Mouse (Mus musculus): ENCODE measurements around the gene Gng8. TPM values are rescaled to one million over a fixed set of nuclear protein-coding genes. Genes with fewer than 3 reads are reported as not detected.

Gng8 gene
- polyA plus RNA-seq, 1 experiment from 2014 or later = 10.2 TPM

GRCm38 (mm10) chr7:16880615-16881014, 11.0 kb upstream of the Gng8 start:
- Histone ChIP-seq H3K36me3 (ENCODE audit: control insufficient read depth, insufficient read depth, low read length) (peaks cover 2% of the 10 kb centered on the region; the same call in 1 of the 2 replicates), H3K9me3 (ENCODE audit: control insufficient read depth, low read length) (peaks cover 1% of the 10 kb centered on the region; the same call in 1 of the 2 replicates), H3K4me3 (ENCODE audit: low read depth, low read length) (no peak overlapping the region), H3K9ac (ENCODE audit: low read length) (peak overlapping the region; percentile 26; the same call in 1 of the 2 replicates), H3K4me1 (ENCODE audit: control insufficient read depth, insufficient read depth, low read length) (peaks cover 29% of the 10 kb centered on the region), H3K27ac (ENCODE audit: low read depth, low read length) (peak overlapping the region; percentile 84), H3K4me2 (peak overlapping the region; percentile 30), H3K27me3 (ENCODE audit: control insufficient read depth, insufficient read depth, low read length) (peaks cover 22% of the 10 kb centered on the region)
- 18% methylated on average over 5 of the region's 5 CpGs for WGBS
- DNase-seq (ENCODE audit: low spot score, missing footprints) = no peak
- peak; percentile 3; the same call in 1 of the 2 replicates for ATAC-seq (ENCODE audit: low FRiP score)

- peaks cover 8% of the 10 kb centered on the region; the same call in 1 of the 2 replicates for H3K36me3 ChIP-seq (ENCODE audit: control insufficient read depth, insufficient read depth, low read length)
- no peak for ATAC-seq (ENCODE audit: low FRiP score)
- no peak overlapping the region for H3K27ac ChIP-seq (ENCODE audit: low read depth, low read length)
Measured at GRCm38 (mm10) chr7:16883162-16883561, 8.4 kb upstream of the Gng8 start.

GRCm38 (mm10) chr7:16884334-16884733, 7.3 kb upstream of the Gng8 start:
- H3K9me3 ChIP-seq (ENCODE audit: control insufficient read depth, low read length) = peaks cover 7% of the 10 kb centered on the region
- peaks cover 8% of the 10 kb centered on the region; the same call in 1 of the 2 replicates for H3K36me3 ChIP-seq (ENCODE audit: control insufficient read depth, insufficient read depth, low read length)
- H3K27ac ChIP-seq (ENCODE audit: low read depth, low read length) = no peak overlapping the region
- no peak for DNase-seq (ENCODE audit: low spot score, missing footprints)
- H3K4me3 ChIP-seq (ENCODE audit: low read depth, low read length) = no peak overlapping the region
- no peak overlapping the region for H3K4me2 ChIP-seq
- peaks cover 14% of the 10 kb centered on the region for H3K4me1 ChIP-seq (ENCODE audit: control insufficient read depth, insufficient read depth, low read length)
- no peak for ATAC-seq (ENCODE audit: low FRiP score)
- WGBS = 52% methylated on average over 4 of the region's 4 CpGs
- H3K27me3 ChIP-seq (ENCODE audit: control insufficient read depth, insufficient read depth, low read length) = peaks cover 39% of the 10 kb centered on the region
- H3K9ac ChIP-seq (ENCODE audit: low read length) = no peak overlapping the region

More at GRCm38 (mm10) chr7:16883162-16883561, 8.4 kb upstream of the Gng8 start:
- WGBS = 95% methylated on average over 6 of the region's 6 CpGs
- Histone ChIP-seq H3K4me2 (no peak overlapping the region), H3K4me3 (ENCODE audit: low read depth, low read length) (no peak overlapping the region), H3K27me3 (ENCODE audit: control insufficient read depth, insufficient read depth, low read length) (peaks cover 39% of the 10 kb centered on the region), H3K9ac (ENCODE audit: low read length) (no peak overlapping the region), H3K4me1 (ENCODE audit: control insufficient read depth, insufficient read depth, low read length) (peaks cover 14% of the 10 kb centered on the region), H3K9me3 (ENCODE audit: control insufficient read depth, low read length) (peaks cover 7% of the 10 kb centered on the region)
- DNase-seq (ENCODE audit: low spot score, missing footprints) = no peak

- ATAC-seq (ENCODE audit: low FRiP score) (peak; percentile 26), DNase-seq (ENCODE audit: low spot score, missing footprints) (no peak)
Measured at GRCm38 (mm10) chr7:16885271-16885776, 6.3 kb upstream of the Gng8 start.

GRCm38 (mm10) chr7:16885905-16886304, 5.7 kb upstream of the Gng8 start:
- 36% methylated on average over 57 of the region's 59 CpGs for WGBS
- Histone ChIP-seq H3K27me3 (ENCODE audit: control insufficient read depth, insufficient read depth, low read length) (peaks cover 47% of the 10 kb centered on the region), H3K9ac (ENCODE audit: low read length) (no peak overlapping the region), H3K4me3 (ENCODE audit: low read depth, low read length) (peak overlapping the region; percentile 23; the same call in 1 of the 2 replicates), H3K27ac (ENCODE audit: low read depth, low read length) (no peak overlapping the region), H3K9me3 (ENCODE audit: control insufficient read depth, low read length) (peaks cover 7% of the 10 kb centered on the region), H3K4me1 (ENCODE audit: control insufficient read depth, insufficient read depth, low read length) (peaks cover 4% of the 10 kb centered on the region), H3K4me2 (no peak overlapping the region), H3K36me3 (ENCODE audit: control insufficient read depth, insufficient read depth, low read length) (peaks cover 8% of the 10 kb centered on the region; the same call in 1 of the 2 replicates)
- ATAC-seq (ENCODE audit: low FRiP score) = no peak
- DNase-seq (ENCODE audit: low spot score, missing footprints) = no peak

More at GRCm38 (mm10) chr7:16885271-16885776, 6.3 kb upstream of the Gng8 start:
- Histone ChIP-seq H3K27ac (ENCODE audit: low read depth, low read length) (no peak overlapping the region), H3K4me1 (ENCODE audit: control insufficient read depth, insufficient read depth, low read length) (peaks cover 7% of the 10 kb centered on the region), H3K36me3 (ENCODE audit: control insufficient read depth, insufficient read depth, low read length) (peaks cover 8% of the 10 kb centered on the region; the same call in 1 of the 2 replicates), H3K9ac (ENCODE audit: low read length) (no peak overlapping the region), H3K4me2 (peak overlapping the region; percentile 5; the same call in 1 of the 2 replicates), H3K4me3 (ENCODE audit: low read depth, low read length) (peak overlapping the region; percentile 23), H3K9me3 (ENCODE audit: control insufficient read depth, low read length) (peaks cover 7% of the 10 kb centered on the region), H3K27me3 (ENCODE audit: control insufficient read depth, insufficient read depth, low read length) (peaks cover 41% of the 10 kb centered on the region)
- WGBS = 11% methylated on average over 77 of the region's 95 CpGs

GRCm38 (mm10) chr7:16890536-16890935, 1.1 kb upstream of the Gng8 start:
- H3K27ac ChIP-seq (ENCODE audit: low read depth, low read length) = no peak overlapping the region
- 0 out of 2 replicates have a peak overlapping the region, but pooled peaks have one; percentile 4 for H3K4me3 ChIP-seq (ENCODE audit: low read depth, low read length)
- WGBS = 39% methylated on average over 6 of the region's 6 CpGs
- peak overlapping the region; percentile 45; the same call in 1 of the 2 replicates for H3K4me2 ChIP-seq
- ATAC-seq (ENCODE audit: low FRiP score) (no peak), DNase-seq (ENCODE audit: low spot score, missing footprints) (no peak)
- peaks cover 7% of the 10 kb centered on the region for H3K9me3 ChIP-seq (ENCODE audit: control insufficient read depth, low read length)
- H3K36me3 ChIP-seq (ENCODE audit: control insufficient read depth, insufficient read depth, low read length) = peaks cover 7% of the 10 kb centered on the region; the same call in 1 of the 2 replicates
- peaks cover 21% of the 10 kb centered on the region for H3K4me1 ChIP-seq (ENCODE audit: control insufficient read depth, insufficient read depth, low read length)
- peaks cover 50% of the 10 kb centered on the region for H3K27me3 ChIP-seq (ENCODE audit: control insufficient read depth, insufficient read depth, low read length)
- H3K9ac ChIP-seq (ENCODE audit: low read length) = peak overlapping the region; percentile 27

- peaks cover 3% of the 10 kb centered on the region; the same call in 1 of the 2 replicates for H3K9me3 ChIP-seq (ENCODE audit: control insufficient read depth, low read length)
- H3K4me2 ChIP-seq = peak overlapping the region; percentile 45
- H3K4me3 ChIP-seq (ENCODE audit: low read depth, low read length) = peak overlapping the region; percentile 4; the same call in 1 of the 2 replicates
- H3K9ac ChIP-seq (ENCODE audit: low read length) = peak overlapping the region; percentile 27
- H3K27ac ChIP-seq (ENCODE audit: low read depth, low read length) = no peak overlapping the region; the same call in 1 of the 2 replicates
- H3K27me3 ChIP-seq (ENCODE audit: control insufficient read depth, insufficient read depth, low read length) = peaks cover 46% of the 10 kb centered on the region
- DNase-seq (ENCODE audit: low spot score, missing footprints) (peak; percentile 91), ATAC-seq (ENCODE audit: low FRiP score) (no peak)
- H3K4me1 ChIP-seq (ENCODE audit: control insufficient read depth, insufficient read depth, low read length) = peaks cover 22% of the 10 kb centered on the region
- H3K36me3 ChIP-seq (ENCODE audit: control insufficient read depth, insufficient read depth, low read length) = peaks cover 5% of the 10 kb centered on the region; the same call in 1 of the 2 replicates
- WGBS = 2% methylated on average over 19 of the region's 23 CpGs
Measured at GRCm38 (mm10) chr7:16890944-16891343, 642 bp upstream of the Gng8 start.

GRCm38 (mm10) chr7:16892352-16892730, 755 bp downstream of the Gng8 start:
- WGBS = 46% methylated on average over 9 of the region's 9 CpGs
- H3K9me3 ChIP-seq (ENCODE audit: control insufficient read depth, low read length) = no peaks in the 10 kb centered on the region
- peaks cover 35% of the 10 kb centered on the region for H3K27me3 ChIP-seq (ENCODE audit: control insufficient read depth, insufficient read depth, low read length)
- H3K36me3 ChIP-seq (ENCODE audit: control insufficient read depth, insufficient read depth, low read length) = no peaks in the 10 kb centered on the region
- H3K4me1 ChIP-seq (ENCODE audit: control insufficient read depth, insufficient read depth, low read length) = peaks cover 22% of the 10 kb centered on the region
- no peak overlapping the region for H3K9ac ChIP-seq (ENCODE audit: low read length)
- H3K4me3 ChIP-seq (ENCODE audit: low read depth, low read length) = no peak overlapping the region
- H3K27ac ChIP-seq (ENCODE audit: low read depth, low read length) = no peak overlapping the region
- peak; percentile 29 for ATAC-seq (ENCODE audit: low FRiP score)
- no peak for DNase-seq (ENCODE audit: low spot score, missing footprints)
- no peak overlapping the region for H3K4me2 ChIP-seq

- Histone ChIP-seq H3K4me1 (ENCODE audit: control insufficient read depth, insufficient read depth, low read length) (peaks cover 22% of the 10 kb centered on the region), H3K27me3 (ENCODE audit: control insufficient read depth, insufficient read depth, low read length) (peaks cover 31% of the 10 kb centered on the region), H3K27ac (ENCODE audit: low read depth, low read length) (no peak overlapping the region), H3K4me3 (ENCODE audit: low read depth, low read length) (no peak overlapping the region), H3K9me3 (ENCODE audit: control insufficient read depth, low read length) (no peaks in the 10 kb centered on the region), H3K4me2 (peak overlapping the region; percentile 14; the same call in 1 of the 2 replicates), H3K9ac (ENCODE audit: low read length) (no peak overlapping the region), H3K36me3 (ENCODE audit: control insufficient read depth, insufficient read depth, low read length) (no peaks in the 10 kb centered on the region)
- DNase-seq (ENCODE audit: low spot score, missing footprints) = no peak
- WGBS = 9% methylated on average over 6 of the region's 6 CpGs
- ATAC-seq (ENCODE audit: low FRiP score) = no peak
Measured at GRCm38 (mm10) chr7:16893612-16894011, 2.0 kb downstream of the Gng8 start.
